Mouse (Mus musculus): ENCODE results near the gene Vps37c. TPM values are rescaled to one million over a fixed set of nuclear protein-coding genes. Genes with fewer than 3 reads are reported as not detected.

Gene Vps37c
- polyA plus RNA-seq, 1 experiment: 23.1 TPM

DNA sequence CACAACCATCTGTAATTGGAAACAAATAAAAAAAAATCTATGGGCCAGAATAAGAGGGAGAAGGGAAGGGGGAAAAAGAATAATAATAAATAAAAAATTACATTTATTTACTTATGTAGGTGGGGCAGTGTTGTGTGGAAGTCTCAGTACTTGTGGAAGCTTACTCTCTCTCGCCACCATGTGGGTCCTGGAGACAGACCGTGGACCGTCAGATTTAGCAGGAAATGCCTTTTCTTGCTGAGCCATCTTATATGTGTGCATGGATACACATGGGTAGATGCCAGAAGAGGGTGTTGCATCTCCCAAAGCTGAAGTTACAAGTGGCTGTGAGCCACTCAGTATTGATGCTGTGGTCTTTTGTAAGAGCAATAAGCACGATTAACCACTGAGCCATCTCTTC, 7.0 kb upstream of the Vps37c start:
- no peak overlapping the region for H3K27ac ChIP-seq (ENCODE audit: insufficient read depth, low read length)
- no peaks in the 10 kb centered on the region for H3K4me1 ChIP-seq (ENCODE audit: control insufficient read depth, insufficient read depth, low read length)
- no peak for TF ChIP-seq POLR2A (IDR thresholded peaks at IDR 0.05; ENCODE audit: extremely low read depth, insufficient read depth, low read length)
- TF ChIP-seq CTCF (IDR thresholded peaks at IDR 0.05; ENCODE audit: extremely low read depth, insufficient read depth, low read length): no peak
- no peak overlapping the region for H3K4me3 ChIP-seq (ENCODE audit: insufficient read depth, low read length)

DNA sequence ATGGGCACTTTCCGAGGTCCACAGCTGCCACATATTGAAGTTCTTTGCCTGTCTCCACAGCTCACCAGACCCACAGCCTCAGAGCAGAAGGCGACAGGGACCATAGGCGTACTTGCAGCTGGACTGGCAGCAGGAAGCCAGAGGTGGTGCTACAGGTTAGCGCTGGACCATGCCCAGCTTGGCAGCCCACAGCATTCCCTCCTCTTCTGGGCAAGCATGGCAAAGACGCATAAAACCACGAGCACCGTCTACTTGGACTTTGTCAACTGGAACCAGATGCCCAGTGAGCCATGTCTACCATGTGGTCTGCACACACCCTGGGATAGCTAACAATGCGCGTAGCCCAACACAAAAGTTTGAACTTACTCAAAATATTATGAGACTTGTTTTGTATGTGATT, 3.5 kb upstream of the Vps37c start:
- peaks cover 3% of the 10 kb centered on the region; the same call in 1 of the 2 replicates for H3K4me1 ChIP-seq (ENCODE audit: control insufficient read depth, insufficient read depth, low read length)
- no peak overlapping the region for H3K27ac ChIP-seq (ENCODE audit: insufficient read depth, low read length)
- H3K4me3 ChIP-seq (ENCODE audit: insufficient read depth, low read length): no peak overlapping the region
- no peak for TF ChIP-seq POLR2A (IDR thresholded peaks at IDR 0.05; ENCODE audit: extremely low read depth, insufficient read depth, low read length)
- TF ChIP-seq CTCF (IDR thresholded peaks at IDR 0.05; ENCODE audit: extremely low read depth, insufficient read depth, low read length): no peak

DNA sequence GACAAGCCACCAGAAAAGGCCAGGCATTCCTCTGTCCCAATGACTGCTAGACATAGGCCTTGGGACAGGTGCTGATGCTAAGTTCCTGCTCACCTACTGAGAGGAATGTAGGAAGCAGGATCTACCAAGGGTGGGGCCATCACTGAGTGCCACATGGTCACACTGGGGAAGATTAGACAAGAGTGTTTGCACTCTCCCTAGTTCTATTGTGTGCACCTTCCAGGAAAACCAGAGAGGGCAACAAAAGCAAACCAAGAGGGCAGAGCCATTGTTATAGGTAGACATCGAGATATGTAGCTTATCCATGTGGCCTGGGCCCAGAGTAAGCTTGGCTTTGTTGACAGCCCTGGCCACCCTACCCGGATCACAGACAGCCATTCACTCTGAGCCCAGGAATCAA, 2.8 kb upstream of the Vps37c start:
- Histone ChIP-seq H3K27ac (ENCODE audit: insufficient read depth, low read length) (no peak overlapping the region), H3K4me3 (ENCODE audit: insufficient read depth, low read length) (no peak overlapping the region), H3K4me1 (ENCODE audit: control insufficient read depth, insufficient read depth, low read length) (peaks cover 5% of the 10 kb centered on the region; the same call in 1 of the 2 replicates)
- TF ChIP-seq CTCF (IDR thresholded peaks at IDR 0.05; ENCODE audit: extremely low read depth, insufficient read depth, low read length): no peak
- no peak for TF ChIP-seq POLR2A (IDR thresholded peaks at IDR 0.05; ENCODE audit: extremely low read depth, insufficient read depth, low read length)

DNA sequence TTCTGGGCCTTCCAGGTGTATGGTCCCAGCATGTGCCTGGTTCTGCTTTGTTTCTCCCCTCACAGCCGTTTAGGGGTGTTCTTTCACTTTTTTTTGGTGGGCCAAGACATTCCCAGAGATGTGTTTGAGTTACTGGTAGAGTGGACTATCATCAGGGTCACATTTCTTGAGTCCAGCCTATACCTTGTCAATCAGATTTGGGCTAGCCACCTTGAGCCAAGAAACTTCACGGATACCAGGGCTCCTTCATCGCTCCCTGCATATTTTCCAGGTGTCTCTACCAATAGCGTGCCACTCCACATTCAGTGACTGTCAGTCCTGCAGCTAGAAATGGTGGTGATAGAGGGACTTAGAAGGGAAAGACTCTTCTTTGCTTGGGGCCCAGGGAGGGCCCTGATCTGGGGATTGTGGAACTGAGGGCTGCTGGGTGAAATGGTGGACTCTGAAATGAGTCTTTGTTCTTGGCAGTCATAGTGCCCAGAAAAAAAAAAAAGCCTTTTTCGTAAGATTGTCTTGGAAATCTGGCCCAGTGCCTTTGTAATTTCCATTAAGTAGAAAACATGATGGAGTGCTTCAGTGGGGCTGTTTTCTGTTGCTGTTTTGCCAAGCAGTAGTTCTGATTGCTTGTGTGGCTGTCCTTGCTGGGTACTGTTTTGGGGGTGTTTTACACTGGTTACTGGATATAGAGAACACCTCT, 1.1 kb downstream of the Vps37c start:
- Histone ChIP-seq H3K4me3 (ENCODE audit: insufficient read depth, low read length) (peak overlapping the region; percentile 83), H3K27ac (ENCODE audit: insufficient read depth, low read length) (peak overlapping the region; percentile 97), H3K4me1 (ENCODE audit: control insufficient read depth, insufficient read depth, low read length) (peaks cover 5% of the 10 kb centered on the region)
- TF ChIP-seq POLR2A (IDR thresholded peaks at IDR 0.05; ENCODE audit: extremely low read depth, insufficient read depth, low read length) (no peak), CTCF (IDR thresholded peaks at IDR 0.05; ENCODE audit: extremely low read depth, insufficient read depth, low read length) (no peak)

DNA sequence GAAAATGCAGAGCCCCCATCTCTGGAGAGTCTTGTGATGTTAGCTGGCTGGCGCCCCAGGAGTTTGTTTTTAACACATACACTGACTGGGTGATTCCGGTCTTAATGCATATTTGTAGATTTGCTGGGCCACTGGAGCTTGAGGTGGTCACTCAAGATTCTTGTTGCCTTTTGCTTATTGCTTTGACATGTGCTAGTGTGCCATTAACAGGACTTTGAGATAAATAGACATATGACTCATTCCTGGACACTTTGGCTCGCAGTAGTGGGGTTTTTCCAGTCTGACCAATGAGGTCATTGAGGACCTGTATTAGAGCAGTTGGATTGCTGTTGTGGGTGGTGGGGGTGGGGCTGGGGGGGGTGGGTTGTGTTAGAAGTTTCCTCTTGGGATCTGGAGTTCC, 1.8 kb downstream of the Vps37c start:
- Histone ChIP-seq H3K4me3 (ENCODE audit: insufficient read depth, low read length) (no peak overlapping the region), H3K4me1 (ENCODE audit: control insufficient read depth, insufficient read depth, low read length) (peaks cover 5% of the 10 kb centered on the region), H3K27ac (ENCODE audit: insufficient read depth, low read length) (no peak overlapping the region)
- TF ChIP-seq POLR2A (IDR thresholded peaks at IDR 0.05; ENCODE audit: extremely low read depth, insufficient read depth, low read length) (no peak), CTCF (IDR thresholded peaks at IDR 0.05; ENCODE audit: extremely low read depth, insufficient read depth, low read length) (no peak)

DNA sequence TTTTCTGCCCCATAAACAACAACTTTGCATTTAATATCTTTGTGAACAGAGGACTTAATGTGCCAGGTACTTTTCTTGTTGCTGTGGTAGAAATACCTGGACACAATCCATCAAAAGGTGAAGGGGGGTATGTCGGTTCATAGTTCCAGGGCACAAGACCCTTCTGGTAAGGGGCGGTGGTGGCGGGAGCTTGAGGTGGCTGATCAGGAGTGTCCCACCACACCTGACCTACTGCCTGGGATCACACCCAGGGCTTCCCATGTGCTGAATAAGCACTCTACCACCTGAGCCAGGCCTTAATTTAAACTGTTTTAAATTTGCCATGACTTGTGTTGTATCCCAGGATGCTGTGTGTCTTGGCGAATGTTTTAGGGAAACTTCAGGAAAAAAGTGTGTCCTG, 2.6 kb downstream of the Vps37c start:
- Histone ChIP-seq H3K4me1 (ENCODE audit: control insufficient read depth, insufficient read depth, low read length) (peaks cover 8% of the 10 kb centered on the region), H3K27ac (ENCODE audit: insufficient read depth, low read length) (no peak overlapping the region), H3K4me3 (ENCODE audit: insufficient read depth, low read length) (no peak overlapping the region)
- TF ChIP-seq CTCF (IDR thresholded peaks at IDR 0.05; ENCODE audit: extremely low read depth, insufficient read depth, low read length) (no peak), POLR2A (IDR thresholded peaks at IDR 0.05; ENCODE audit: extremely low read depth, insufficient read depth, low read length) (no peak)

DNA sequence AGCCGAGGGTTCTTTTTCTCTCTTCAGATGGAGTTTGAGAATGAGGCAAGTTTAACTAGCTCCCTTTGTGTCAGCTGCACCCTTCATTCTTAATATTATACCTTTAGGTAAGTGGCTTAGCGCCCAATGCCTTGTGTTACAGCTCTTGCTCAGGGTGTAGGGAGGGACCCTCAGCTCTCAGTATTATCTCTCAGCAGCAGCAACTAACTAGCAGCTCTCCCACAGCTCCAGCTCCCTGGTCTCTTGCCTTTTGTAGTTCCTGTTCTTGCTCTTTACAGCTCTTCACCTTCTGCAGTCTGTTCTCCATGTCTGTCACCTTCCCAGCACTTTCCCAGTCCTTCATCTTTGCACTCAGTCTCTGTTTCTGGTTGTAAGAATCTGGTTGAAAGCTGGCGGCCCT, 3.1 kb downstream of the Vps37c start:
- TF ChIP-seq CTCF (IDR thresholded peaks at IDR 0.05; ENCODE audit: extremely low read depth, insufficient read depth, low read length) (no peak), POLR2A (IDR thresholded peaks at IDR 0.05; ENCODE audit: extremely low read depth, insufficient read depth, low read length) (no peak)
- peaks cover 8% of the 10 kb centered on the region for H3K4me1 ChIP-seq (ENCODE audit: control insufficient read depth, insufficient read depth, low read length)
- H3K27ac ChIP-seq (ENCODE audit: insufficient read depth, low read length): no peak overlapping the region

DNA sequence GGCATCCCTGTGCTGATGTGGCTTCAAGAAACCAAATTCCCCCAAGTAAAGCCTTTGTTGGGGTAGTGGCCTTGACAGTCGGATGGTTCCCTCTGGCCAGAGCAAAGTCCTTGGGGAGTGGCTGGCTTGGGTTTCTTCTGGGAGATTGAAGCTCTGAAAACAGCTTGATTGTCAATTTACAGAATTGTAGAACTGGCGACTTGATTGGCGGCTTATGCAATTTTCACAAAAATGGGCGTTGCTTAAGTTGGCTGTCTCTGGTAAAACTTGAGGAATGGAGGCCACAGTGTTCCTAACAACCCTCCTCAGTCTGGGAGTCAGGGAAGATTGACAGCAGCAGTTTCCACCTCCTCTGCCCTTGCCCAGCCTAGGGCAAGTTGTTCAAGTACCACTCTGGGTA, 3.8 kb downstream of the Vps37c start:
- no peak overlapping the region for H3K4me3 ChIP-seq (ENCODE audit: insufficient read depth, low read length)
- H3K27ac ChIP-seq (ENCODE audit: insufficient read depth, low read length): no peak overlapping the region
- TF ChIP-seq POLR2A (IDR thresholded peaks at IDR 0.05; ENCODE audit: extremely low read depth, insufficient read depth, low read length) (no peak), CTCF (IDR thresholded peaks at IDR 0.05; ENCODE audit: extremely low read depth, insufficient read depth, low read length) (no peak)
- H3K4me1 ChIP-seq (ENCODE audit: control insufficient read depth, insufficient read depth, low read length): peaks cover 9% of the 10 kb centered on the region

More for the DNA sequence above, 3.1 kb downstream of the Vps37c start:
- no peak overlapping the region for H3K4me3 ChIP-seq (ENCODE audit: insufficient read depth, low read length)

DNA sequence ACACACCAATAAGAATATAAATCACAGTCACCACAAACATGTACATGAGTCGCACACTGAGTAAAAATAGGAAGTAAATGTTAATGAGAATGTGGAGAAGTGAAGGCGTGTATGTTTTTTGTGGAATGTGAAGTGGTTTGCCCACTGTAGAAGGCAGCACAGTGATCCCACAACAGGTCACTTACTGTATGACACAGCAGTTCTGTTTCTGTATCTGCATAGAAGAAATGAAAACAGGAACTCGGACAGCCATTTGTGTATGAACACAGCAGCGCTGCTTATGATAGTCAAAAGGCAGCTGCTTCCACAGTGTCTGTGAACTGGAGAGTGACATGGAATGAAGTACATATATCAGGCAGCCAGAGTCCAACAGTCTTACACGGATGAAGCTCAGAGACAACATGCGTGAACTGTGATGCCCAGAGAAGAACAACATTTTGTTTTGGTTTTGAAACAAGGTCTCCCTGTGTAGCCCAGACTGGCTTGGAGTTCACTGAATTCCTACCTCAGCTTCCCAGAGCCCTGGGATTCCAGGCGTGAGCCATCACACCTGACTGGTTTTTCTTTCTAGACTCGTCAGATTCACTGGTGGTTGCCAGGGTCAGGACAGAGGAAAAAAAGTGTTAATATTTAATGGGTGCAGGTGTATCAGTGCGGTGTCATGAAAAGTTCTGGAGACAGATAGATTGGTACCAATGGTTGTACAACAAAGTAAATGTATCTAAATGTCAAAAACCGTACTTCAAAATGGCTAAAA, 5.6 kb downstream of the Vps37c start:
- peaks cover 11% of the 10 kb centered on the region for H3K4me1 ChIP-seq (ENCODE audit: control insufficient read depth, insufficient read depth, low read length)
- TF ChIP-seq POLR2A (IDR thresholded peaks at IDR 0.05; ENCODE audit: extremely low read depth, insufficient read depth, low read length) (no peak), CTCF (IDR thresholded peaks at IDR 0.05; ENCODE audit: extremely low read depth, insufficient read depth, low read length) (no peak)
- H3K4me3 ChIP-seq (ENCODE audit: insufficient read depth, low read length): no peak overlapping the region
- H3K27ac ChIP-seq (ENCODE audit: insufficient read depth, low read length): no peak overlapping the region

DNA sequence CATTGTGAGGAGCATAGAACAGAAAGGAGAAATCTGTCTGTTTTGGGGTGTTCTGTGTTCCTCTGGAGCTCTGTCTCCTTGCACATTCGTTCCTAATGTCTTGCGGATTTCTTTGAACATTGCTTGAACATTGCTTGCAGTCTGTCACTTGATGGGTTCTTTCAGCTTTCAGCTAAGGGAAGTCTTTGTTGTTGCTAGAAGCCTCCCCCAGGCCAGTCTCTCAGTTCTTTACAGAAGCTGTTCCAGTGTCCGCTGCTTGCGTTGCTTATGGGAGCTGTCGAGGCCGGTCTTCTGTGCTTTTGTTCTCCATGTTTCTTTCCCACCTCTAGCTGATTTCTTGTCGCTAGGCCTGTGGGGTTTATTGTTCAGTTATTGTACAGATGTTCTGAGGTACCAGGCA, 7.3 kb downstream of the Vps37c start:
- Histone ChIP-seq H3K4me3 (ENCODE audit: insufficient read depth, low read length) (no peak overlapping the region), H3K27ac (ENCODE audit: insufficient read depth, low read length) (no peak overlapping the region), H3K4me1 (ENCODE audit: control insufficient read depth, insufficient read depth, low read length) (peaks cover 12% of the 10 kb centered on the region)
- TF ChIP-seq CTCF (IDR thresholded peaks at IDR 0.05; ENCODE audit: extremely low read depth, insufficient read depth, low read length) (no peak), POLR2A (IDR thresholded peaks at IDR 0.05; ENCODE audit: extremely low read depth, insufficient read depth, low read length) (no peak)
